Mouse (Mus musculus): ENCODE measurements around the gene Fcrl6. TPM values are rescaled to one million over a fixed set of nuclear protein-coding genes. Genes with fewer than 3 reads are reported as not detected.

Fcrl6 gene
- polyA plus RNA-seq, 1 experiment from 2014 or later = 0.24 TPM

GRCm38 (mm10) chr1:172629831-172630230 is 27.5 kb upstream of the Fcrl6 start:
- H3K27me3 ChIP-seq = 0 out of 2 replicates have a peak, but pooled peaks cover 4% of the 10 kb centered on the region
- H3K36me3 ChIP-seq (replicated peaks) = no peaks in the 10 kb centered on the region
- no peaks in the 10 kb centered on the region for H3K4me1 ChIP-seq
- 80% methylated on average over 7 of the region's 7 CpGs for WGBS
- H3K9ac ChIP-seq = no peak overlapping the region
- no peak for ATAC-seq (ENCODE audit: low FRiP score)
- H3K9me3 ChIP-seq = no peaks in the 10 kb centered on the region
- no peak overlapping the region for H3K4me2 ChIP-seq
- no peak overlapping the region for H3K27ac ChIP-seq
- no peak overlapping the region for H3K4me3 ChIP-seq (replicated peaks)

- Histone ChIP-seq H3K4me3 (replicated peaks) (no peak overlapping the region), H3K36me3 (replicated peaks) (no peaks in the 10 kb centered on the region), H3K9me3 (no peaks in the 10 kb centered on the region), H3K4me2 (no peak overlapping the region), H3K27ac (no peak overlapping the region), H3K27me3 (no peaks in the 10 kb centered on the region), H3K9ac (no peak overlapping the region), H3K4me1 (no peaks in the 10 kb centered on the region)
- no peak for ATAC-seq (ENCODE audit: low FRiP score)
- 88% methylated on average over 3 of the region's 3 CpGs for WGBS
Observed at GRCm38 (mm10) chr1:172626306-172626705, 24.0 kb upstream of the Fcrl6 start.

DNA sequence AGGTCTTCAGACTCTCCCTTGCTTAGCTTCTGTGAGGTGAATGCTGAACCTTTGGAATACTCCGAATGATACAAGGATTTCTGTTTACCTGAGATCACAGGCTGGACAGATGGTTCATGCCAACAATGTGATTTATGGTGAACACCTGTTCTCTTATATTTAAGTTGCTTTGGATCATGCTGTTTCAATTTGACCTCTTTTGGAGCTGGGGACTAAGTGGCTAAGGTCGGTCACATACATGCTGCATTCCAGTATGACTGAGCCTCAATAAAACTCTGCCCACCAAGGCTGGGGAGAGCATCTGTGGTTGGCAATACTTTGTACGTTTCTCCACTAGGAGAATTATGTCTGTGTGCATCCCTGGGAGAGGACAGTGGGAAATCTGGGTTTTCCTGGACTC is 21.7 kb upstream of the Fcrl6 start:
- H3K4me3 ChIP-seq (replicated peaks) = no peak overlapping the region
- H3K4me2 ChIP-seq = no peak overlapping the region
- no peak overlapping the region for H3K9ac ChIP-seq
- no peak overlapping the region for H3K27ac ChIP-seq
- H3K9me3 ChIP-seq = no peaks in the 10 kb centered on the region
- no peak for ATAC-seq (ENCODE audit: low FRiP score)
- no peaks in the 10 kb centered on the region for H3K4me1 ChIP-seq
- H3K36me3 ChIP-seq (replicated peaks) = no peaks in the 10 kb centered on the region
- 77% methylated on average over 3 of the region's 3 CpGs for WGBS
- no peaks in the 10 kb centered on the region for H3K27me3 ChIP-seq

- 78% methylated on average over 5 of the region's 5 CpGs for WGBS
- no peaks in the 10 kb centered on the region for H3K9me3 ChIP-seq
- no peaks in the 10 kb centered on the region for H3K27me3 ChIP-seq
- no peak overlapping the region for H3K4me3 ChIP-seq (replicated peaks)
- no peak for ATAC-seq (ENCODE audit: low FRiP score)
- H3K9ac ChIP-seq = no peak overlapping the region
- H3K27ac ChIP-seq = no peak overlapping the region
- H3K36me3 ChIP-seq (replicated peaks) = no peaks in the 10 kb centered on the region
- no peak overlapping the region for H3K4me2 ChIP-seq
- H3K4me1 ChIP-seq = no peaks in the 10 kb centered on the region
Observed at GRCm38 (mm10) chr1:172623599-172623998, 21.2 kb upstream of the Fcrl6 start.

GRCm38 (mm10) chr1:172619235-172619634 is 16.9 kb upstream of the Fcrl6 start:
- peaks cover 14% of the 10 kb centered on the region for H3K4me1 ChIP-seq
- no peak overlapping the region for H3K9ac ChIP-seq
- no peak overlapping the region for H3K4me2 ChIP-seq
- no peaks in the 10 kb centered on the region for H3K27me3 ChIP-seq
- no peaks in the 10 kb centered on the region for H3K9me3 ChIP-seq
- H3K27ac ChIP-seq = no peak overlapping the region
- no peak overlapping the region for H3K4me3 ChIP-seq (replicated peaks)
- WGBS = 17% methylated on average over 7 of the region's 7 CpGs
- H3K36me3 ChIP-seq (replicated peaks) = no peaks in the 10 kb centered on the region
- no peak for ATAC-seq (ENCODE audit: low FRiP score)

GRCm38 (mm10) chr1:172618141-172618540 is 15.8 kb upstream of the Fcrl6 start:
- WGBS = 73% methylated on average over 4 of the region's 4 CpGs
- Histone ChIP-seq H3K36me3 (replicated peaks) (no peaks in the 10 kb centered on the region), H3K4me3 (replicated peaks) (no peak overlapping the region), H3K4me2 (no peak overlapping the region), H3K9ac (no peak overlapping the region), H3K27me3 (no peaks in the 10 kb centered on the region), H3K27ac (no peak overlapping the region), H3K4me1 (peaks cover 14% of the 10 kb centered on the region), H3K9me3 (no peaks in the 10 kb centered on the region)
- ATAC-seq (ENCODE audit: low FRiP score) = no peak

DNA sequence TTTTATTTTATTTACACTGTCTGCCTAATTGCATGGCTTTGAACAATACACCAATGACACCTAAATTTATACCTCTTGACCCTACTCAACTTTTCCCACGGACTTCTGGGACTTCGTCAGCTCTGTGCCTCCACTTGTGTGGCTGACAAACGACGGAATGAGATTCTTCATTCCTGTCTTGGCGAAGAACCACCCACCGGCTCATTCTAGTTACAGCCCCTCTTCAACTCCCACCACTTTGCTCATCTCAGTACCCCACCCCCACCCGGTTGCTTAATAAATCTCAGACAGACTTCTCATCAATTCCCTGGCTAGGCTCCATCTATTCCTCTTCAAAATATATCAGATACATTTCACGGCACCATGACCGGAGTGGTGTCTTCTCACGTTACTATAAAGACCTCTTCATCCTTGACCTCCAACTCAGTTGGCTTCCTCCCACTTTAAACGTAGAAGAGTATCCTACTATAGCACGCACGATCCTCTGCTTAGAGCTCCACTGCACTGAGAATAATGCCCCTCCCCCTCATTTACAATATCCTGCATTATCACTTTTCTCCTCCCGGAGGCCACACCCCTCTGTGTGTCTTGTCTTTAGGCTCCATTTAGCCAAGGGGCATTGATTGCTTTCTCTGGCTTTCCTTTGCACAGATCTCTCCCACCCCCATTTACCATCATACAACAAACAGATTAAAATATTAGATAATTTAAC is 15.2 kb upstream of the Fcrl6 start:
- peaks cover 14% of the 10 kb centered on the region for H3K4me1 ChIP-seq
- peak overlapping the region; percentile 36 for H3K4me3 ChIP-seq (replicated peaks)
- H3K36me3 ChIP-seq (replicated peaks) = no peaks in the 10 kb centered on the region
- 41% methylated on average over 14 of the region's 14 CpGs for WGBS
- H3K9me3 ChIP-seq = no peaks in the 10 kb centered on the region
- no peak overlapping the region for H3K27ac ChIP-seq
- no peak overlapping the region for H3K9ac ChIP-seq
- ATAC-seq (ENCODE audit: low FRiP score) = peak; percentile 48
- no peaks in the 10 kb centered on the region for H3K27me3 ChIP-seq
- H3K4me2 ChIP-seq = peak overlapping the region; percentile 69

GRCm38 (mm10) chr1:172616537-172617300 is 14.4 kb upstream of the Fcrl6 start:
- peak overlapping the region; percentile 69 for H3K4me2 ChIP-seq
- 18% methylated on average over 22 of the region's 22 CpGs for WGBS

GRCm38 (mm10) chr1:172615412-172615811 is 13.1 kb upstream of the Fcrl6 start:
- Histone ChIP-seq H3K4me2 (no peak overlapping the region), H3K9ac (no peak overlapping the region), H3K4me1 (peaks cover 14% of the 10 kb centered on the region), H3K27ac (no peak overlapping the region), H3K4me3 (replicated peaks) (no peak overlapping the region), H3K36me3 (replicated peaks) (no peaks in the 10 kb centered on the region), H3K27me3 (peaks cover 7% of the 10 kb centered on the region; the same call in 1 of the 2 replicates), H3K9me3 (no peaks in the 10 kb centered on the region)
- WGBS = 88% methylated on average over 4 of the region's 4 CpGs
- ATAC-seq (ENCODE audit: low FRiP score) = no peak

More at GRCm38 (mm10) chr1:172616537-172617300, 14.4 kb upstream of the Fcrl6 start:
- Histone ChIP-seq H3K4me1 (peaks cover 14% of the 10 kb centered on the region), H3K4me3 (replicated peaks) (peak overlapping the region; percentile 36), H3K9me3 (no peaks in the 10 kb centered on the region), H3K27me3 (peaks cover under 1% of the 10 kb centered on the region; the same call in 1 of the 2 replicates), H3K27ac (no peak overlapping the region), H3K36me3 (replicated peaks) (no peaks in the 10 kb centered on the region), H3K9ac (peak overlapping the region; percentile 47)
- peak; percentile 82 for ATAC-seq (ENCODE audit: low FRiP score)

DNA sequence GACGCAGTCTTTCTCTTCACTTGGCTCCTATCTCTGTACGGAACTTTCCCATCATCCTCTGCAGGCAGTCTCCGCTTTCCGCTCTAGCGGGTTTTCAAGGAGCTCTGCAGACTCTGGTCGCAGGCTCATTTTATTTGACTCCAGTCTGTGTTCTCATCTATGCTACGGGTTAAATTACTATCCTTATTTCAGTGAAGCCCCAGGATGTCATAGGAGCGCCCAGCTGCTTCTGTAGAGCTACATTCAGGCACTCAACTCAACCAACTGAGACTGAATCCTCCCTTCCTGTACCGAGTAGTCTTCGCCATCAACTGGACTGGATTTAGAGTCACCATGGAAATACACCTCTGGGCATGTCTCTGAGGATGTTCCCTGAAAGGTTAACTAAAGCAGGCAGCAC is 12.3 kb upstream of the Fcrl6 start:
- Histone ChIP-seq H3K9ac (no peak overlapping the region), H3K4me3 (replicated peaks) (no peak overlapping the region), H3K9me3 (no peaks in the 10 kb centered on the region), H3K4me1 (peaks cover 14% of the 10 kb centered on the region), H3K27me3 (peaks cover 7% of the 10 kb centered on the region; the same call in 1 of the 2 replicates), H3K4me2 (no peak overlapping the region), H3K36me3 (replicated peaks) (no peaks in the 10 kb centered on the region), H3K27ac (no peak overlapping the region)
- WGBS = 89% methylated on average over 10 of the region's 10 CpGs
- ATAC-seq (ENCODE audit: low FRiP score) = no peak

GRCm38 (mm10) chr1:172612745-172613144 is 10.4 kb upstream of the Fcrl6 start:
- H3K27ac ChIP-seq = no peak overlapping the region
- ATAC-seq (ENCODE audit: low FRiP score) = no peak
- no peak overlapping the region for H3K4me2 ChIP-seq
- no peak overlapping the region for H3K9ac ChIP-seq
- H3K36me3 ChIP-seq (replicated peaks) = no peaks in the 10 kb centered on the region
- no peaks in the 10 kb centered on the region for H3K9me3 ChIP-seq
- H3K4me1 ChIP-seq = peaks cover 14% of the 10 kb centered on the region
- H3K27me3 ChIP-seq = peaks cover 7% of the 10 kb centered on the region; the same call in 1 of the 2 replicates
- no peak overlapping the region for H3K4me3 ChIP-seq (replicated peaks)
- WGBS = 53% methylated on average over 1 of the region's 1 CpGs

DNA sequence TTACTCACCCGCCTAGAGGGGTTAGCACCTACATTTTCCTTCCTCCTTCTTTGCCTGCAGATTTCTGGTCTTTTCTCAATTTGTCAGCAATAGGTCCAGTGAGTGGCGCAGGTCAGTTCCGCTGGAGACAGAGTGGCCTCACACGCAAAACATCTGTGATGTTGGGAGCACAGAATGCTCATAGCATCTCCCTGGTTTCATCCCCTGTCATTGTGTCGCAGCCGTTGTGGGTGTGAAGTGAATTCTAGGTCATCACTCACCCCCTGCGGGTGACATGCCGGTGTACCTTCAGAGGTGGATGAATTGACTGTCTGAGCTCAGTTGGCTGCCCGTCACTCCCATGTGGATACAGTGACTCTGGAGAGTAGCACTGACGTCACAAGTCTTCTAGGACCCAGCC is 9.0 kb upstream of the Fcrl6 start:
- no peak overlapping the region for H3K27ac ChIP-seq
- no peak overlapping the region for H3K4me3 ChIP-seq (replicated peaks)
- no peaks in the 10 kb centered on the region for H3K9me3 ChIP-seq
- ATAC-seq (ENCODE audit: low FRiP score) = no peak
- H3K27me3 ChIP-seq = peaks cover 7% of the 10 kb centered on the region; the same call in 1 of the 2 replicates
- H3K4me2 ChIP-seq = no peak overlapping the region
- no peaks in the 10 kb centered on the region for H3K36me3 ChIP-seq (replicated peaks)
- H3K4me1 ChIP-seq = no peaks in the 10 kb centered on the region
- 93% methylated on average over 10 of the region's 10 CpGs for WGBS
- no peak overlapping the region for H3K9ac ChIP-seq

All from forebrain, embryonic 12.5 days (tissue).